Mouse (Mus musculus) stomach, embryonic 16.5 days (tissue): Measurements from ENCODE around the gene Luc7l2. TPM values are rescaled to one million over a fixed set of nuclear protein-coding genes. Genes with fewer than 3 reads are reported as not detected.

Experiments
- ATAC-seq: fragments of 200-750 bp; cut with Nextera tagmentation; 2 replicates; pipeline ENCODE4 v1.8.0; 2017; ENCODE audit warnings: moderate number of reproducible peaks, moderate TSS enrichment; ENCODE audit not compliant: insufficient read depth, low FRiP score
- H3K27ac ChIP-seq: fragments of 300-500 bp; sonication (generic); 2 replicates; pipeline ENCODE4 v1.5.1; 2014; ENCODE audit warnings: low read length
- H3K27me3 ChIP-seq: fragments of 300-500 bp; sonication (generic); 2 replicates; pipeline ENCODE4 v1.6.1; 2014; ENCODE audit warnings: low read length, control low read depth, mixed read lengths; ENCODE audit not compliant: control insufficient read depth, insufficient read depth
- H3K36me3 ChIP-seq: fragments of 300-500 bp; sonication (generic); 2 replicates; pipeline ENCODE4 v1.6.1; 2014; ENCODE audit warnings: low read length; ENCODE audit not compliant: control insufficient read depth, insufficient read depth
- H3K4me1 ChIP-seq: fragments of 300-500 bp; sonication (generic); 2 replicates; pipeline ENCODE4 v1.6.1; 2014; ENCODE audit warnings: low read length, control low read depth, mixed read lengths; ENCODE audit not compliant: control insufficient read depth, insufficient read depth
- H3K4me2 ChIP-seq: fragments of 300-500 bp; sonication (generic); 2 replicates; pipeline ENCODE4 v1.6.1; 2014; ENCODE audit warnings: low read depth, low read length, mixed read lengths
- H3K4me3 ChIP-seq: fragments of 300-500 bp; sonication (generic); replicated peaks from 2 replicates; pipeline ENCODE4 v1.5.1; 2014; ENCODE audit warnings: mild to moderate bottlenecking, low read length
- H3K9ac ChIP-seq: fragments of 300-500 bp; sonication (generic); 2 replicates; pipeline ENCODE4 v1.6.1; 2014; ENCODE audit warnings: low read length
- H3K9me3 ChIP-seq: fragments of 300-500 bp; sonication (generic); replicated peaks from 2 replicates; pipeline ENCODE4 v1.6.1; 2016; ENCODE audit warnings: low read length, control low read depth; ENCODE audit not compliant: control insufficient read depth
- WGBS: fragments of 180-500 bp; shearing (Covaris S2); extraction: QIAGEN DNeasy Blood & Tissue Kit; methylation state at CpG from one replicate; pipeline ENCODE4 v1.1.7; 2014; 5-methylcytosine and 5-hydroxymethylcytosine counted together
- microRNA-seq: library from miRNA; unstranded; fragments of <30 nt; microRNA quantifications from one replicate; pipeline ENCODE4, GENCODE M21; 2016
- polyA plus RNA-seq: library from polyadenylated mRNA; unstranded; fragments of >200 nt; fragmentation: Nextera tagmentation; extraction: Ambion mirVana; gene quantifications from 2 replicates; pipeline ENCODE4 v1.2.1, GENCODE M21; 2015

Luc7l2 gene
- polyA plus RNA-seq, 1 experiment from 2014 or later, result 37.7 TPM

GRCm38 (mm10) chr6:38640401-38640800, 89.3 kb downstream of the Luc7l2 start:
- Histone ChIP-seq H3K27ac (no peak overlapping the region), H3K36me3 (no peaks in the 10 kb centered on the region), H3K9me3 (no peaks in the 10 kb centered on the region), H3K4me1 (peaks cover 8% of the 10 kb centered on the region; the same call in 1 of the 2 replicates), H3K27me3 (peaks cover 53% of the 10 kb centered on the region), H3K9ac (no peak overlapping the region), H3K4me3 (no peak overlapping the region), H3K4me2 (no peak overlapping the region)
- WGBS, result 59% methylated on average over 11 of the region's 11 CpGs
- no peak for ATAC-seq

- Histone ChIP-seq H3K27me3 (peaks cover 45% of the 10 kb centered on the region), H3K27ac (no peak overlapping the region), H3K9me3 (no peaks in the 10 kb centered on the region), H3K9ac (no peak overlapping the region), H3K4me3 (no peak overlapping the region), H3K36me3 (no peaks in the 10 kb centered on the region), H3K4me2 (no peak overlapping the region), H3K4me1 (peaks cover 6% of the 10 kb centered on the region; the same call in 1 of the 2 replicates)
- WGBS, result 74% methylated on average over 5 of the region's 5 CpGs
- ATAC-seq, result no peak
These were observed 90.1 kb downstream of the Luc7l2 start for GRCm38 (mm10) chr6:38641228-38641627.

GRCm38 (mm10) chr6:38641645-38642044, 90.5 kb downstream of the Luc7l2 start:
- no peak overlapping the region for H3K27ac ChIP-seq
- peaks cover 45% of the 10 kb centered on the region for H3K27me3 ChIP-seq
- H3K36me3 ChIP-seq, result no peaks in the 10 kb centered on the region
- WGBS, result 57% methylated on average over 5 of the region's 5 CpGs
- H3K4me3 ChIP-seq, result no peak overlapping the region
- no peak for ATAC-seq
- no peaks in the 10 kb centered on the region for H3K9me3 ChIP-seq
- H3K4me1 ChIP-seq, result peaks cover 6% of the 10 kb centered on the region; the same call in 1 of the 2 replicates
- no peak overlapping the region for H3K9ac ChIP-seq
- no peak overlapping the region for H3K4me2 ChIP-seq

- no peaks in the 10 kb centered on the region for H3K36me3 ChIP-seq
- H3K4me2 ChIP-seq, result no peak overlapping the region
- H3K27ac ChIP-seq, result no peak overlapping the region
- no peaks in the 10 kb centered on the region for H3K9me3 ChIP-seq
- peaks cover 41% of the 10 kb centered on the region for H3K27me3 ChIP-seq
- H3K4me3 ChIP-seq, result no peak overlapping the region
- WGBS, result 57% methylated on average over 5 of the region's 5 CpGs
- H3K9ac ChIP-seq, result no peak overlapping the region
- peak; percentile 40; the same call in 1 of the 2 replicates for ATAC-seq
- H3K4me1 ChIP-seq, result no peaks in the 10 kb centered on the region; the same call in 1 of the 2 replicates
These were observed 91.5 kb downstream of the Luc7l2 start for GRCm38 (mm10) chr6:38642593-38642992.

- no peak overlapping the region for H3K4me3 ChIP-seq
- 74% methylated on average over 3 of the region's 3 CpGs for WGBS
These were observed 91.9 kb downstream of the Luc7l2 start for GRCm38 (mm10) chr6:38643039-38643438.

GRCm38 (mm10) chr6:38649545-38649944, 98.4 kb downstream of the Luc7l2 start:
- Histone ChIP-seq H3K4me1 (no peaks in the 10 kb centered on the region), H3K9ac (no peak overlapping the region), H3K27me3 (no peaks in the 10 kb centered on the region), H3K9me3 (no peaks in the 10 kb centered on the region), H3K4me3 (no peak overlapping the region), H3K36me3 (no peaks in the 10 kb centered on the region), H3K27ac (no peak overlapping the region), H3K4me2 (no peak overlapping the region)
- WGBS, result 72% methylated on average over 3 of the region's 3 CpGs
- ATAC-seq, result no peak

More at GRCm38 (mm10) chr6:38643039-38643438, 91.9 kb downstream of the Luc7l2 start:
- no peak overlapping the region for H3K9ac ChIP-seq
- H3K9me3 ChIP-seq, result no peaks in the 10 kb centered on the region
- H3K36me3 ChIP-seq, result no peaks in the 10 kb centered on the region
- no peak overlapping the region for H3K4me2 ChIP-seq
- no peak for ATAC-seq
- H3K27ac ChIP-seq, result no peak overlapping the region
- no peaks in the 10 kb centered on the region for H3K4me1 ChIP-seq
- H3K27me3 ChIP-seq, result peaks cover 37% of the 10 kb centered on the region

GRCm38 (mm10) chr6:38650263-38650937, 99.3 kb downstream of the Luc7l2 start:
- WGBS, result 36% methylated on average over 14 of the region's 14 CpGs
- Histone ChIP-seq H3K27me3 (no peaks in the 10 kb centered on the region), H3K9ac (no peak overlapping the region), H3K36me3 (no peaks in the 10 kb centered on the region), H3K4me1 (no peaks in the 10 kb centered on the region), H3K4me3 (no peak overlapping the region), H3K9me3 (no peaks in the 10 kb centered on the region), H3K27ac (no peak overlapping the region), H3K4me2 (peak overlapping the region; percentile 20; the same call in 1 of the 2 replicates)
- ATAC-seq, result no peak

Small RNA genes lying within 50 kb of the gene (microRNA-seq; reads per million reads assigned to microRNA genes)
- 0.99 reads per million for gene Mir7670

Other genes with a start within 250 kb of the Luc7l2 start
- 10.0 and 12.3 TPM in 2 replicates for gene Zc3hav1, start 196.7 kb upstream of the Luc7l2 start, polyA plus RNA-seq
- 4.6 and 5.6 TPM in 2 replicates for gene Ttc26, start 169.9 kb upstream of the Luc7l2 start, polyA plus RNA-seq
- gene Ubn2, start 117.4 kb upstream of the Luc7l2 start, polyA plus RNA-seq, result 8.5 and 13.0 TPM in 2 replicates
- gene Fmc1, start 17.8 kb upstream of the Luc7l2 start, polyA plus RNA-seq, result 138 and 140 TPM in 2 replicates
- gene Klrg2, start 85.9 kb downstream of the Luc7l2 start, polyA plus RNA-seq, result 1.5 and 1.9 TPM in 2 replicates
- 0.52 and 0.70 TPM in 2 replicates for gene Clec2l, start 111.7 kb downstream of the Luc7l2 start, polyA plus RNA-seq